Mouse (Mus musculus): ENCODE measurements around the gene Gm10197.

Gene Gm10197

DNA sequence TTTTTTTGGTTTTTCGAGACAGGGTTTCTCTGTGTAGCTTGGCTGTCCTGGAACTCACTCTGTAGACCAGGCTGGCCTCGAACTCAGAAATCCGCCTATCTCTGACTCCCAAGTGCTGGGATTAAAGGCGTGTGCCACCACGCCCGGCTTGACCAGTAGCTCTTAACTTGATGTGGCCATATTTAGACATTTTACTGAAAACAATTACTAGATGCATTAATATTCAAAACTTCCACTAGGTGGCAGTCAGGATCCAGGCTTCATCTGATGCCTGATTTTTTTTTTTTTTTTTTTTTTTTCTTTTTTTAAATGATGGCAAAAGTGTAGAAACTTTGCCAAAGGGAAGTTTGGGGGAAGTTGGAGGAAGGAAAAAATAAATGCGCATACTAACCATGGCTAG, 23.0 kb upstream of the Gm10197 start:
- in situ Hi-C loops (cut with MboI) = loop anchor here (10.0 to 25.0 kb wide), 2 partner anchors 180 to 1693 kb away; no protein-coding TSS in a partner anchor

DNA sequence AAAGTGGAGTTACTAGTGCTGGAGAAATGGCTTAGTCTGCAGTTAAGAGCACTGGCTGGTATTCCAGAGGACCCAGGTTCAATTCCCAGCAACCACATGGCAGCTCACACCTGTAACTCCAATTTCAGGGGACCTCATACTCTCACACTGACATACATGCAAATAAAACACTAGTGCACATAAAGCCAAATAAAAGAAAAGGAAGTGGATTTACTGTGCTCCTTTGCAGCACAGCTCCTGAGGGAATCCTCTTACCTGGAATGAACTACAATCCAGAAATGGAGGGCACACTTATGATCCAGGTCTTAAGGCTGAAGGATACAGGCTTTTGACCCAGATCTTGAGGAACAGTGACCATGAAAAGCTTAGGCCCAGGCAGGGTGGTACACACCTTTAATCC, 22.1 kb upstream of the Gm10197 start:
- in situ Hi-C loops (cut with MboI) = loop anchor here (10.0 to 25.0 kb wide), 2 partner anchors 181 to 1694 kb away; no protein-coding TSS in a partner anchor

GRCm38 (mm10) chr19:53392781-53393343, 21.3 kb upstream of the Gm10197 start:
- in situ Hi-C loops (cut with MboI) = loop anchor here (10.0 to 25.0 kb wide), 2 partner anchors 182 to 1694 kb away; no protein-coding TSS in a partner anchor

DNA sequence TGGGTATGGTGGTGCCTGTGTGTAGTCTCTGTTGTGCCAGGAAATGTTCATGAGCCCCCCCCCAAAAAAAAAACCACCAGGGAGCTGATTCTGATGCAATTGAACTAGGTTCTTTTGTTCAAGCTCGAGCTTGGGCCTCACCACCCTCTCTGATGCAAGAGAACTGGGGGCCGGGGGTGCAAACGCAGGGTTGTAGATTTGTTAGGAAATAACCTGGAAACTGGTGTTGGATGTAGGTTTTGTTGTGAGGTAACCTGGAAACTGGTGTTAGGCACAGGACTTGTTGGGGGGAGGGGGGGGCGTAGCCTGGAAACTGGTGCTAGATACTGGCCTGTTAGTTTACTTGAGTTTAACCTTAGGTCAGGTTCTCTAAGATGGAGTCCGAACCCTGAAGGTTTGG, 20.2 kb upstream of the Gm10197 start:
- in situ Hi-C loops (cut with MboI) = loop anchor here (10.0 to 25.0 kb wide), 2 partner anchors 183 to 1696 kb away; no protein-coding TSS in a partner anchor

- in situ Hi-C loops (cut with MboI) = loop anchor here (10.0 to 25.0 kb wide), 2 partner anchors 183 to 1696 kb away; no protein-coding TSS in a partner anchor
These were observed 19.8 kb upstream of the Gm10197 start for GRCm38 (mm10) chr19:53391386-53391785.

DNA sequence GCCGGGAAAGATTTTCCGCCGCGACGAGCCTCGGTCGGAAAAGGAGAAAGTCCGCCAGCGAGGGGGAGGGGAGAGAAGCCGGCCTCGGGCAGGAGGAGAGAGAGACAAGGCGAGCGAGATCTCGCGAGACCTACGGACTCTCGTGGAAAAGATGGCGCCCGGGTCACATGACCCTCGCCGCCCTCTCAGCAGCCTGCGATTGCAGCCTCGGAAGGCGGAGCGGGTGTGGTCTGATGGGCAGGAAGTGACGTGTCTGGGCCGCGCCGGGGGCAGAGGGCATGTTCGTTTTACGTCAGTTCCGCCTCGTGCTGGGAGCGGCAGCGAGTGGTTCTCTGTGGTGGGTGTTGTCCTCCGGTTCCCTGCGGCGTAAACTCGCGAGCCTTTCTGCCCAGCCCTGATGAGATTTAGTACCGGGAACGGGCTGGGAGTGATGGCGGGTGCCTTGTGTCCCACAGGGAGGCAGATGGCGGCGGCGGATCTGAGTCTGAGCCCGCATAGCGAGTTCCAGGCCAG, 19.0 kb upstream of the Gm10197 start, which contains the start of gene Smndc1:
Gene Smndc1 (minus strand): TSS at position 84 of the 513 bp plus-strand sequence.
- in situ Hi-C loops (cut with MboI) = loop anchor here (10.0 to 25.0 kb wide), 2 partner anchors 184 to 1697 kb away; no protein-coding TSS in a partner anchor

DNA sequence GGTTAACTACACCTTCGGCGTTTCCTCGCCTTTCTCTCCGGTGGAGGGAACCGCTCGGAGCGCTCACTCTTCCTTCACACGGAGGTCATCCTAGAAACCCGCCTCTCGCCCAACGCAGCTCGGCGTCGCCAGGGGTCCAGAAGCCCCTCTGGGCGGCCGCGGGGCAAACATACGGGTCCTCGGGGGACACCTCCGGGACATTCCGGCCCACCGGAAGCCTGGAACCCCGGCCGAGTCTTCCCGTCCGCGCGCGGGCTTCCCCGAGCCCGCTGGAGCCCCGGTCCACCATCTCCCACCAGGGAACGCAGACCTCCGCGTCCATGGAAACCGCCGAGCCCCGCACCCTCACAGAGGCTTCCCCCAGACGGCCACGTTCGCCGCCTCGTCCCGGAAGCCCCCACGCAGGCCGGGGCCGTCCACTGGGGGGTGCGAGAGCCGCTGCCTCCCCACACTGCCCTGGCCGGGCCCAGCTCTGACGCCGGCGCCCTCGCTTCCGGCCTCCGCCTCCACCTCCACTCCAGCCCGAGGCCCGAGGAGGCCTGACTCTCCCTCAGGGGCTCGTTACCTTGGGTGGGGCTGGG, 18.4 kb upstream of the Gm10197 start:
- in situ Hi-C loops (cut with MboI) = loop anchor here (10.0 to 25.0 kb wide), 2 partner anchors 185 to 1697 kb away; no protein-coding TSS in a partner anchor

DNA sequence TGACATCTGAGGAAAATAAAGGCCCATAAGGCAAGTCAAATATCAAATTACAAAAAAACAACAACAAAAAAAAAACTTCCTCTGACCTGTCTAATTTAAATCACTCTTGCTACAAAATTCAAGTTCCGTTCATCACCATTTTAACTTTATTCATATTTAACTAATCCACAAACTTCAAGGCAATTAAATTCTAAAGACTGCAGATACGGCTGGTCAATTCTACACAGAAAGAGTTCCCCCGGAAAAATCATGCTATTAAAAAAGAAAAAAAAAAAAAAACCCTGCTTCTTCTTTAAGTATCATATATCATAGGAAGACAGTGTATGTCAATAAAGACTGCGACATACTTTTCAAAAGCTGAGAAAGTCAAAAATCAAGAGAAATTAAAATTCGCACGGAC, 17.9 kb upstream of the Gm10197 start:
- in situ Hi-C loops (cut with MboI) = loop anchor here (25.0 kb wide), 1 partner anchor 1698 kb away; no protein-coding TSS in a partner anchor

- in situ Hi-C loops (cut with MboI) = loop anchor here (25.0 kb wide), 1 partner anchor 1704 kb away; no protein-coding TSS in a partner anchor
These were observed 11.8 kb upstream of the Gm10197 start for GRCm38 (mm10) chr19:53383336-53383735.

DNA sequence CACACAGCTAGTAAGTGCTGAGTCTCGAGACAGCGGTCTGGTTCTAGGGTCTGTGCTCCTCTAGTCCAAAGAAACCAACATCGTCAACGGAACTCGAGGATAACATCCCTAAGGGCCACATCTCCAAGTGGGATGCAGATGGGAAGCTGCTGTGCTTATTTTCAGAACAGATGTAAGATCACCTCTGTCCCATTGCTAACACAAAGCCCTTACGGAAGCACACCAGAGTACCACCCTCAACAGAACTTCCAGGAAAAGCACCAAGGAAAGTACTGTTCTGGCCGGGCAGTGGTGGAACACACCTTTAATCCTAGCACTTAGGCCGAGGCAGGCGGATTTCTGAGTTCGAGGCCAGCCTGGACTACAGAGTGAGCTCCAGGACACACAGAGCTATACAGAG, 6.9 kb upstream of the Gm10197 start:
- in situ Hi-C loops (cut with MboI) = loop anchor here (10.0 to 25.0 kb wide), 2 partner anchors 124 to 1709 kb away; no protein-coding TSS in a partner anchor

- in situ Hi-C loops (cut with MboI) = loop anchor here (10.0 to 25.0 kb wide), 2 partner anchors 123 to 1710 kb away; no protein-coding TSS in a partner anchor
These were observed 6.1 kb upstream of the Gm10197 start for GRCm38 (mm10) chr19:53377652-53378051.

DNA sequence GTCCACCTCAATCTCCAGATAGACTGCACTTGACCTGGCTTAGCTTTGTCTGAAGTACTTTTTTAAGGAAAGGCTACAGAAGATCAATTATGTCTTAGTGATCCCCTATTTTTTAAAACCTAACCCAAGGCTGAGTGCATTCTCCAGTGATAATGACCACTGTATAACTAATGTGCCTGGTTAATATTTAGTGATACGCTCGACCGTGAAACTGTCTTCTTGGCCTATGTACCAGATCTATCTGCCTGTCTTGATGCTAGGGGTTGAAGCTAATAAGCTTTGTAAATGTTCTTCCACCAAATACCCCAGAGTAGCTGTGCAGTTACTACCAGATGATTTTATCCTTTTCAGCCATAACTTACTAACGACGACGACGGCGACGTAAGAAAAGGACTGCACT, 4.2 kb upstream of the Gm10197 start:
- in situ Hi-C loops (cut with MboI) = loop anchor here (10.0 to 25.0 kb wide), 2 partner anchors 121 to 1711 kb away; no protein-coding TSS in a partner anchor

DNA sequence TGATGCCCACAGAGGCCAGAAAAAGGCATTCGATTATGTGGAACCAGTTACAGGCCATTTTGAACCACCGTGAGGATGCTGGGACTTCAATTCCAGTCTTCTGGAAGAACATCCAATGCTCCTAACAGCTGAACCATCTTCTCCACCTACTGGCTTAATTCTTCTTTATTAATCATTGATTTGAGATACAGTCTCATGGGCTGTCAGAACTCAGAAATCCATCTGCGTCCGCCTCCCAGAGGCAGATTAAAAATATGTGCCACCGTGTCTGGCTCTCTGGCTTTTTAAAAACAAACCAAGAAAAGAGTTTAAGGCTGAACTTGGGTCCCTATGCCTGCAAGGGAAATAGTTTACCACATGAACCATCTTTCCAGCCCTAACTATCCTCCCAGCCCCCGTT, 3.7 kb upstream of the Gm10197 start:
- in situ Hi-C loops (cut with MboI) = loop anchor here (10.0 to 25.0 kb wide), 2 partner anchors 120 to 1712 kb away; no protein-coding TSS in a partner anchor

DNA sequence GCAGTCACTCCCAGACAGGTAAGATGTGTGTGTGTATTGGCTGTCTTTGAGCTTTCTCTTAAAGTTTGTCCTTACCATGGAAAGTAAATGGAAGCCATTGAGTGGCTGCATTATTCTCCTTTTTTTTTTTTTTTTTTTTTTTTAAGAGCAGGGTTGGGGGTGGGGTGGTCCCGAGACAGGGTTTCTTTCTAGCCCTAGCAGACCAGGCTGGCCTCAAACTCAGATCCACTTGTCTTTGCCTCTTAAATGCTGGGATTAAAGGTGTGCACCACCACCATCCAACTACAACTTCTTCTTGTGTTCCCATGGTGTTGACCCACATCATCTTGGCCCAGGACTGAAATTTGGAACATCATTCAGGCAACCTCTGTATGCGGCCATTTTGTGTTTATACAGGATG, 2.0 kb upstream of the Gm10197 start:
- in situ Hi-C loops (cut with MboI) = loop anchor here (10.0 kb wide), 1 partner anchor 119 kb away; no protein-coding TSS in a partner anchor

- in situ Hi-C loops (cut with MboI) = loop anchor here (10.0 kb wide), 1 partner anchor 115 kb away; no protein-coding TSS in a partner anchor
These were observed 1.3 kb downstream of the Gm10197 start for GRCm38 (mm10) chr19:53370233-53370632.

- in situ Hi-C loops (cut with MboI) = loop anchor here (10.0 kb wide), 1 partner anchor 115 kb away; no protein-coding TSS in a partner anchor
These were observed 2.0 kb downstream of the Gm10197 start for GRCm38 (mm10) chr19:53369469-53370043.

DNA sequence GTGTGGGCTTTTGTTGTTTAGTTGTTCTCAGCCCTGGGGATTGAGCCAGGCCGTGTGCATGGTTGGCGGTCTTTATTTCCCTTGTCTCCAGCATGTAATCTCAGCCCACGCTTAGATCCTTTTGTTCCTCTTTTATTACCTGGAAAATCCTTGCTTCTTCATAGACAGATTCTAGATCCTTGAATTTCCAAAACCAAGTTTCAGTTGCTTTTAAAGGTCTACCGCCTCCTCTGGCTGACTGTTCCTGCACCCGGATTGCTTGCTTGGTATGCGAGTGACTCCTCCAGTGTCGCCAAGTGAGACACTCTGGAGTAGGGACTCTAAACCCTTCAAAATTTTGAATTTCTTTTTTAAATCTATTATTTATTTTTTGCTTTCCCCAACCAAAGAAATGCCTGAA, 4.7 kb downstream of the Gm10197 start:
- in situ Hi-C loops (cut with MboI) = no loop called here

DNA sequence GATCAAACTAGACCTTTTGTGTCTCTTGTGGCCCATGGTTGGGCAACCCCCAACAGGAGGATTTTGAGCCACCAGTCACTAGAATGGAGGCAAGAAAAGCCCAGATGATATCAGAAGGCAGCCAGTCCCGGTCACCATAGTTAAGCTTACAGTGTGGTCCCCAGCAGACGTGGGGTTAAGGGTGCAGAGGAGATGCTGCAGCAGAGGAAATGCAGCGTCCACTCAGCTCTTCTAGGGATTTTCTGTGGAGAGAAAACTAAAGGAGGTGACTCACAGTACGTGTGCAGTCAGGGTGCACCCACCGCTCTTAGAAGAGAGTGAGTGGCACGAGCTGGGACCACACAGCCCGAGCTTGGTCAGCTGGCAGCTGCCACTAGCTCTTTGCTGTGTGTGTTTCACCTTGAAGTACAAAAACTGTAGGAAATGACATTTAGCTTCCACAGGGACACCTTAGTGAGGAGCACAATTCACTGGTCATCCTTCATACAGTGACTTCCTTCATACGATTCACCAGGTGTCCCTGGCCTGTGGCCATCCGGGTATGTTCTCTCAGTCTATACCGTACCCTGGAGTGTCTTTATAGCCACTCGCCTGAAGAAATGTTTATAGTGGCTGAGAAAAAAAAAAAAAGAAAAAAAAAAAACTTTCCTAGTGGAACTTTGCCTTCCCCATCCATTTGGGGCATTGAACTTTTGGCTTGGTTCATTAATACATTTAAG, 5.3 kb downstream of the Gm10197 start:
- in situ Hi-C loops (cut with MboI) = no loop called here

- in situ Hi-C loops (cut with MboI) = no loop called here
These were observed 6.6 kb downstream of the Gm10197 start for GRCm38 (mm10) chr19:53364963-53365362.

DNA sequence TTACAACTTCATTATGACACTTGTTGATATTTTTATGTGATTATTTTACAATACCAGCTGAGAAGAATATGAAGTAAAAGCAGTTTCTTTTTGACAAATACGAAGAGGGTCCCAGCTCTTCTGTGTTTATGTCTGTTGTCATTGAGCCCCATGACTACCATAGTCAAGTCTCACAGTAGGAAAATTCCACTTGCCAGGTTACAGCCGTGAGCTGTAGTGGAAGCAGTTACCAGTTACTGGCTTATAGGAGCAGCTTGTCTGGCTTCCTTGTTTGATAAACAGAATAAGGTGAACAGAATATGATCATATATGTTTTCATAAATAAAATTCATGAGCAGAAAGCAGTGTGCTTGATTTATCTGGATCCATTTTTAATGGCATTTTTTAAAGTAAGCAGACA, 7.0 kb downstream of the Gm10197 start:
- in situ Hi-C loops (cut with MboI) = no loop called here

DNA sequence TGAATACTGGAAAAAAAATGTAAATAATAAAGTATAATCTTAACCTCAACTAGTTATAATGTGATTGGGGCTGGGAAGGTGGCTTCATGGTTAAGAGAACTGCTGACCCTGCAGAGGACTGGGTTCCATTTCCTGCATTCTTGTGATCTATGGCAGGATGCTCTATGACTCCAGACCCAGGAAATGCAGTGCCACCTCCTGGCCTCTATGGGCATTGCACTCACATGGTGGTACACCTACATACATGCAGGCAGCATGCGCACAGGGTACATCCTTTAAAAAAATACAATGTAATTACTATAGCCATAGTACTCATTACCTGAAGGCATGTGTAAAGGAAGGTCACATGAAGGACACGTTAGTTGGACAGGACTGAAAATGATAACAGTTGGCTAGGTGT, 8.6 kb downstream of the Gm10197 start:
- in situ Hi-C loops (cut with MboI) = no loop called here
